Mouse (Mus musculus): ENCODE measurements around the gene Pbx1.

GRCm38 (mm10) chr1:168088680-168089079, 343.4 kb downstream of the Pbx1 start:
- TF ChIP-seq POLR2A (IDR thresholded peaks at IDR 0.05; ENCODE audit: control insufficient read depth, low read depth, low read length) (no peak), CTCF (IDR thresholded peaks at IDR 0.05; ENCODE audit: control insufficient read depth, insufficient read depth, insufficient replicate concordance, low read depth, low read length) (no peak)
